Mouse (Mus musculus): ENCODE data around the gene Sgms1. TPM values are rescaled to one million over a fixed set of nuclear protein-coding genes. Genes with fewer than 3 reads are reported as not detected.

Sgms1 gene
- polyA plus RNA-seq, 1 experiment from 2014 or later = 28.8 TPM

- H3K9me3 ChIP-seq (replicated peaks; ENCODE audit: control insufficient read depth, low read length) = no peaks in the 10 kb centered on the region
- H3K27ac ChIP-seq (ENCODE audit: low read length) = peak overlapping the region; percentile 5; the same call in 1 of the 2 replicates
- no peak overlapping the region for H3K4me3 ChIP-seq (ENCODE audit: low read depth, low read length)
- H3K4me2 ChIP-seq (ENCODE audit: low read depth, low read length) = no peak overlapping the region
- peaks cover 48% of the 10 kb centered on the region for H3K4me1 ChIP-seq (ENCODE audit: control insufficient read depth, low read depth, low read length)
- H3K36me3 ChIP-seq (ENCODE audit: control insufficient read depth, insufficient read depth) = no peaks in the 10 kb centered on the region
- no peak for ATAC-seq (ENCODE audit: low read depth)
- WGBS (ENCODE audit: insufficient replicate concordance) = 34% methylated on average over 5 of the region's 5 CpGs
- H3K27me3 ChIP-seq (ENCODE audit: control insufficient read depth, insufficient read depth, low read depth, low read length) = no peaks in the 10 kb centered on the region
- no peak overlapping the region for H3K9ac ChIP-seq (ENCODE audit: low read depth, low read length)
Observed at GRCm38 (mm10) chr19:32258146-32258545, 131.4 kb downstream of the Sgms1 start.

GRCm38 (mm10) chr19:32257616-32258015, 131.9 kb downstream of the Sgms1 start:
- H3K36me3 ChIP-seq (ENCODE audit: control insufficient read depth, insufficient read depth) = no peaks in the 10 kb centered on the region
- 60% methylated on average over 3 of the region's 3 CpGs for WGBS (ENCODE audit: insufficient replicate concordance)
- no peaks in the 10 kb centered on the region for H3K27me3 ChIP-seq (ENCODE audit: control insufficient read depth, insufficient read depth, low read depth, low read length)
- no peaks in the 10 kb centered on the region for H3K9me3 ChIP-seq (replicated peaks; ENCODE audit: control insufficient read depth, low read length)
- ATAC-seq (ENCODE audit: low read depth) = no peak
- H3K27ac ChIP-seq (ENCODE audit: low read length) = no peak overlapping the region
- no peak overlapping the region for H3K9ac ChIP-seq (ENCODE audit: low read depth, low read length)
- peaks cover 52% of the 10 kb centered on the region for H3K4me1 ChIP-seq (ENCODE audit: control insufficient read depth, low read depth, low read length)
- no peak overlapping the region for H3K4me2 ChIP-seq (ENCODE audit: low read depth, low read length)
- no peak overlapping the region for H3K4me3 ChIP-seq (ENCODE audit: low read depth, low read length)

GRCm38 (mm10) chr19:32256706-32257415, 132.7 kb downstream of the Sgms1 start:
- Histone ChIP-seq H3K27ac (ENCODE audit: low read length) (peak overlapping the region; percentile 23; the same call in 1 of the 2 replicates), H3K9ac (ENCODE audit: low read depth, low read length) (no peak overlapping the region), H3K27me3 (ENCODE audit: control insufficient read depth, insufficient read depth, low read depth, low read length) (no peaks in the 10 kb centered on the region), H3K36me3 (ENCODE audit: control insufficient read depth, insufficient read depth) (no peaks in the 10 kb centered on the region), H3K4me3 (ENCODE audit: low read depth, low read length) (no peak overlapping the region), H3K4me2 (ENCODE audit: low read depth, low read length) (no peak overlapping the region), H3K9me3 (replicated peaks; ENCODE audit: control insufficient read depth, low read length) (no peaks in the 10 kb centered on the region), H3K4me1 (ENCODE audit: control insufficient read depth, low read depth, low read length) (peaks cover 52% of the 10 kb centered on the region)
- no peak for ATAC-seq (ENCODE audit: low read depth)
- WGBS (ENCODE audit: insufficient replicate concordance) = 63% methylated on average over 4 of the region's 4 CpGs

GRCm38 (mm10) chr19:32255429-32256185, 133.9 kb downstream of the Sgms1 start:
- ATAC-seq (ENCODE audit: low read depth) = 0 out of 2 replicates have a peak, but pooled peaks have one; percentile 23
- H3K9me3 ChIP-seq (replicated peaks; ENCODE audit: control insufficient read depth, low read length) = no peaks in the 10 kb centered on the region
- no peaks in the 10 kb centered on the region for H3K27me3 ChIP-seq (ENCODE audit: control insufficient read depth, insufficient read depth, low read depth, low read length)
- WGBS (ENCODE audit: insufficient replicate concordance) = 36% methylated on average over 6 of the region's 6 CpGs
- H3K4me3 ChIP-seq (ENCODE audit: low read depth, low read length) = no peak overlapping the region
- no peak overlapping the region; the same call in 1 of the 2 replicates for H3K9ac ChIP-seq (ENCODE audit: low read depth, low read length)
- no peak overlapping the region for H3K4me2 ChIP-seq (ENCODE audit: low read depth, low read length)
- H3K27ac ChIP-seq (ENCODE audit: low read length) = peak overlapping the region; percentile 64
- peaks cover 45% of the 10 kb centered on the region for H3K4me1 ChIP-seq (ENCODE audit: control insufficient read depth, low read depth, low read length)
- H3K36me3 ChIP-seq (ENCODE audit: control insufficient read depth, insufficient read depth) = no peaks in the 10 kb centered on the region

GRCm38 (mm10) chr19:32254739-32255344, 134.7 kb downstream of the Sgms1 start:
- 22% methylated on average over 8 of the region's 8 CpGs for WGBS (ENCODE audit: insufficient replicate concordance)
- no peak overlapping the region for H3K4me3 ChIP-seq (ENCODE audit: low read depth, low read length)
- peak overlapping the region; percentile 64 for H3K27ac ChIP-seq (ENCODE audit: low read length)
- no peaks in the 10 kb centered on the region for H3K36me3 ChIP-seq (ENCODE audit: control insufficient read depth, insufficient read depth)
- H3K9ac ChIP-seq (ENCODE audit: low read depth, low read length) = peak overlapping the region; percentile 10; the same call in 1 of the 2 replicates
- H3K27me3 ChIP-seq (ENCODE audit: control insufficient read depth, insufficient read depth, low read depth, low read length) = no peaks in the 10 kb centered on the region
- no peaks in the 10 kb centered on the region for H3K9me3 ChIP-seq (replicated peaks; ENCODE audit: control insufficient read depth, low read length)
- peak; percentile 54 for ATAC-seq (ENCODE audit: low read depth)
- H3K4me2 ChIP-seq (ENCODE audit: low read depth, low read length) = no peak overlapping the region
- H3K4me1 ChIP-seq (ENCODE audit: control insufficient read depth, low read depth, low read length) = peaks cover 44% of the 10 kb centered on the region

- no peak for ATAC-seq (ENCODE audit: low read depth)
- no peaks in the 10 kb centered on the region for H3K36me3 ChIP-seq (ENCODE audit: control insufficient read depth, insufficient read depth)
- no peak overlapping the region for H3K9ac ChIP-seq (ENCODE audit: low read depth, low read length)
- WGBS (ENCODE audit: insufficient replicate concordance) = 34% methylated on average over 2 of the region's 2 CpGs
- no peaks in the 10 kb centered on the region for H3K9me3 ChIP-seq (replicated peaks; ENCODE audit: control insufficient read depth, low read length)
- no peak overlapping the region for H3K4me3 ChIP-seq (ENCODE audit: low read depth, low read length)
- no peak overlapping the region for H3K27ac ChIP-seq (ENCODE audit: low read length)
- peaks cover 47% of the 10 kb centered on the region for H3K4me1 ChIP-seq (ENCODE audit: control insufficient read depth, low read depth, low read length)
- no peaks in the 10 kb centered on the region for H3K27me3 ChIP-seq (ENCODE audit: control insufficient read depth, insufficient read depth, low read depth, low read length)
- no peak overlapping the region for H3K4me2 ChIP-seq (ENCODE audit: low read depth, low read length)
Observed at GRCm38 (mm10) chr19:32254204-32254603, 135.3 kb downstream of the Sgms1 start.

GRCm38 (mm10) chr19:32252987-32253386, 136.5 kb downstream of the Sgms1 start:
- H3K9ac ChIP-seq (ENCODE audit: low read depth, low read length) = no peak overlapping the region
- H3K4me2 ChIP-seq (ENCODE audit: low read depth, low read length) = no peak overlapping the region
- H3K9me3 ChIP-seq (replicated peaks; ENCODE audit: control insufficient read depth, low read length) = no peaks in the 10 kb centered on the region
- H3K27ac ChIP-seq (ENCODE audit: low read length) = no peak overlapping the region
- H3K4me3 ChIP-seq (ENCODE audit: low read depth, low read length) = no peak overlapping the region
- 77% methylated on average over 7 of the region's 7 CpGs for WGBS (ENCODE audit: insufficient replicate concordance)
- no peaks in the 10 kb centered on the region for H3K36me3 ChIP-seq (ENCODE audit: control insufficient read depth, insufficient read depth)
- no peak for ATAC-seq (ENCODE audit: low read depth)
- no peaks in the 10 kb centered on the region for H3K27me3 ChIP-seq (ENCODE audit: control insufficient read depth, insufficient read depth, low read depth, low read length)
- peaks cover 44% of the 10 kb centered on the region for H3K4me1 ChIP-seq (ENCODE audit: control insufficient read depth, low read depth, low read length)

- WGBS (ENCODE audit: insufficient replicate concordance) = 73% methylated on average over 3 of the region's 3 CpGs
- Histone ChIP-seq H3K9me3 (replicated peaks; ENCODE audit: control insufficient read depth, low read length) (no peaks in the 10 kb centered on the region), H3K36me3 (ENCODE audit: control insufficient read depth, insufficient read depth) (no peaks in the 10 kb centered on the region), H3K27me3 (ENCODE audit: control insufficient read depth, insufficient read depth, low read depth, low read length) (no peaks in the 10 kb centered on the region), H3K4me1 (ENCODE audit: control insufficient read depth, low read depth, low read length) (peaks cover 44% of the 10 kb centered on the region), H3K27ac (ENCODE audit: low read length) (no peak overlapping the region), H3K4me3 (ENCODE audit: low read depth, low read length) (no peak overlapping the region), H3K9ac (ENCODE audit: low read depth, low read length) (no peak overlapping the region), H3K4me2 (ENCODE audit: low read depth, low read length) (no peak overlapping the region)
- no peak for ATAC-seq (ENCODE audit: low read depth)
Observed at GRCm38 (mm10) chr19:32252451-32252850, 137.1 kb downstream of the Sgms1 start.

All from liver, embryonic 16.5 days (tissue).